Mouse (Mus musculus): ENCODE results near the gene Tspyl1.

Tspyl1 gene

DNA sequence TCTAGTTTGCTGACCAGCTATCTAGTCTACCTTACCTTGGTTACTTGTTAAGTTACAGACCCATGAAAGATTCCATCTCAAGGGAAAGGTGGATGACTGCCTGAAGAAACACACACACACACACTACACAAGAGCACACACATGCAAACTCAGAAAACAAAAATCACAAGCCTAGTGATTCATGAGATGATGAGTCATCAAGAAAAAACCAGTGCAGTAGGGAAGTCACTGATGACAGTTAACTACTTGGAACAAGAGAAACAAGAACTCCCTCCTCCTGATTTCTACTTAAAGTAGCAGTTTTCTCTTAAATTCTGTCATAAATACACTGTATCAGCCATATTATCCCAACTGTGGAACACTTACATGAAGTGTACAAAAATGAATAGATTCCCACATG lies 25.1 kb downstream of the Tspyl1 start:
- DNase-seq: no peak

DNA sequence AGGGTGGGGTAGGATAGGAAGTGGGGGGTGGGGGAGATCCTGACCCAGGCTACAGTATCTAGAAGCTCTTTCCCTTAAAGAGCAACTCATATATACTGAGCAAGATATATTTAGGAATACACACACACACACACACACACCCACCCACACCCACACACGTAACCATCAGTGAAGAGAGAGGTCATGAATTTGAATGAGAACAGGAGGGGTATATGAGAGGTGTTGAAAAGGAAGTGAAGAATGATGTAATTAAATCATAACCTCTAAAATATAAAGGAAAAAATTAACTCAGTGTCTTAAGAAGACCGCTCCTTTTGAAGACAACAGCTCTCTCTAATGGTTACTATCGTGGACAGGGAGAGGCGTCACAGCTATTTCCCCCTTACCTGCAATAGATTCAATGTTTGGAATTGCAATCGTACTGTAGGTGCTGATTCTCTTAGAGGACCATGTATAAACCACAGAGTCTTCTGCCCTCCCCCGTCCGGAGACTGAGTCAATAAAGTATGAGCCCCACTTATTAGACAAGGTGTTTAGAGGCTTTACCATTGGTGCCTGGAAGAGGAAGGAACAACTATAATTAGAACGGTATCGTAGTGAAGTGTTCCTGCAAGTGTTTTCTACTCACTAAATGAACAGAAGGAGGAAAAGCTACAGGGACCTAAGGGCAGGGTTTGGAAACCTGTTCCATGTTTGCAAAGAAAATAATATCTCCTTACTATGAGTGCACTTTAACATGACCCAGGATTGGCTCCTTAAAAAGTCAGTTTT lies 28.1 kb downstream of the Tspyl1 start:
- DNase-seq: no peak

DNA sequence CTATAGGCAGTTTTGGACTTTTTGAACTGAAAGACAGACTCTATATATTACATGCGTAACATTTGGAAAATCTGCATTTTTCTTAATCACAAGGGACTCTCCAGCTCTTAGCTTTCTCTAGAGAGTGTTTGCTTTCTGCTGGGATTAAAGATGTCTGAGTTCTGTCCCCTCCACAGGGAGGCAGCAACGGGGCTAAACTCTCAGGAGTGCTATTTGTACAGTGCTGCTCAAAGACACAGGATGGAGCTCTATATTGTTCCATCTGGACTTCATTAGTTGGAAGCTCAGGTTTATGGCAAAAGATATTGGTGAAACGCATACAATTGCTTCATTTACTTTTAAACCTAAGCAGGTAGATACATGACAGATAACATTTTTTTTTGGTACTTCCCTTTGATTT lies 30.5 kb downstream of the Tspyl1 start:
- peak in 1 of 2 experiments; percentile 20 for DNase-seq

DNA sequence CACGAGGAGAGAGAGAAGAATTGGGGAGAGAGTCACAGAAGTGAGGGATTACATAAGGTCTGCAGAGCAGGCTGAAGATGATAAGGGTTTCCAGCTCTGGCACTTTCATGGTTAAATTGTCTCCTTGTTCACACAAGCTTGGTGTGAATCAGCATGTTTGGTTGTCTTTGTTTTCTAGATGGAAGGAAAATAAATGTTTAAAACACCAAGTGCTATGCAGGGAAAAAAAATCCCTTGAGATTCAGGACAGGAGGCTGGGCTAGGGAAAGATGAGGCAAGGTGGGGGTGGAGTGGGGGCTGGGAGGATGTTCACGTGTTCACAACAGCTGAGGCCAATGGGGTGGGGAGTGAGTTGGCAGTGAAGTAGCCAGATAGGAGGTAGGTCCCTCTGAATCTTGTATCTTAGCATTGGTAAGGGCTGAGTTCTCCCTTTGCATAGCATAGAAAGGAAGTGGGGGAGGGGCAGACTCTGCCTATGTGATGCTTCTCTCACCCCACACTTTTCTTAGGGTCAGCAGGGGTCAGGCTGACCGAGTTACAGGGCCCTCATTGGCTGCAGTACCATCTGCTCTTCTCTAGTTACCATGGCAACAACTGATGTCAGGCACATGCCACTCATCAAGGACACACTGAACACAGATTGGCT lies 34.7 kb downstream of the Tspyl1 start:
- DNase-seq: peak; percentile 91 to 95

DNA sequence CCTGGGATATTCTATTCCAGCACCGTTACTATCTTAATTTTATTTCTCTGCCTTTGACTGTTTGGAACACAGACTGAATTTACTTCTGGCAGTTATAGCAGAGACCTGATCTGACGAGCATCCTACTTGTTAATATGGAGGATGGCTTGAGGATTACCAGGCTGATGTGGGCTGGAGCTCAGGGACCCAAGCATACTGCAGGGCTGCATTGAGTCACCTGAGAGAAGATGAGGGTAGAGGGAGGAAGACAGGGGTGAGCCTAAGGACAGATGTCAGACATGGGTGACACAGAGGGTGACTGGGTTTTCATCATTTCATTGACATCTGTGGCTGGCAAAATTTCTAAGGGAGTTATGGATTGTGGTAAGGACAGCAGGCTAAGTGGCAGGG lies 35.2 kb downstream of the Tspyl1 start:
- DNase-seq: no peak

DNA sequence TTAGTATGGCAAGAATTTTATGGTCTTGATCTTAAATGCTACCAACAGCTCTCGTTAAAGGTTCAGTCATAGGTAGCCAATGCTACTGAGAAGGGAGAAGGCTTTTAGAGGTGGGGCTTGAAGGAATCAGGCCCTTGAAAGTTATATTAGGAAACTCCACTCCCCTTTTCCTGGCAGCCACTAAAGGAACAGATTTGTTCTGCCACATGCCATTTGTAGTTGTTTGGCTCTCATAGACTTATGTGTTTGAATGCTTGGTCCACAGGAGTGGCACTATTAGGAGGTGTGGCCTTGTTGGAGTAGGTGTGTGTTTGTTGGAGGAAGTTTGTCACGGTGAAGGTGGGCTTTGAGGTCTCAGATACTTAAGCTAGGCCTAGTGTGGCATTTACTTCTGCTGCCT lies 38.8 kb downstream of the Tspyl1 start:
- no peak for DNase-seq

DNA sequence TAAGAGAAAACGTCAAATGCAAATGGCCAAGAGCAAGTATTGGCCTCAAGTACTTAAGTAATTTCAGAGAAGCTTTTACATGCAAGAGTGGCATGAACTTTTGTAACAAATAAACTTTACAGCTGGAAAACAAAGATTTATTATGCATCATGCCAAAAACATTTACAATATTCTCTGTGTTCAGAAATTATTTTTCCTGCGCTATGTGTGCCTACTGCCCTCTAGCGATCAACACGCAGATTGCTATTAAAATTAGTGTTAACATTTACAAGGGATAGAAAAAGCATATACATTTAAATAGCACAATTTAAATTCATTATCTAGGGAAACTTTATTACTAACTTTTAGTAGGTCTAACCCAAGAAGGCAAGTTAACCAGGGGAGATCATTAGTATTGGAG lies 44.7 kb downstream of the Tspyl1 start:
- DNase-seq: peak; percentile 24 to 36

DNA sequence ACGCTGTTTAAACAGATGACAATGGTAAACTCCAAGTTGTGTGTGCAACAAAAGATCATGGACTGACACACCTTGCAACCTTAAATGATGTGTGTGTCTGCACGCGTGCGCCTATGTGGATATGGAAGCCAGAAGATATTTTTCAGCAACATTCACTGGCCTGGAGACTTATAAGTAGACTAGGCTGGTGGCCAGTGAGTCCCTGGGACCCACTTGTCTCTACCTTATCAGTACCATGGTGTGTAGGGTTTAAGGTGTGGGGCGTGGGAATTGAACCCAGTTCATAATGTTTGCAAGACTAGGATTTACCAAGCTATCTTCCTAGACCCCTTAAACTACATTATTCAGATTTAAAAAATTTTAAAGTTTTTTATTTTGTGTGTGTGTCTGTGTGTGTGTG lies 45.2 kb downstream of the Tspyl1 start:
- no peak for DNase-seq

DNA sequence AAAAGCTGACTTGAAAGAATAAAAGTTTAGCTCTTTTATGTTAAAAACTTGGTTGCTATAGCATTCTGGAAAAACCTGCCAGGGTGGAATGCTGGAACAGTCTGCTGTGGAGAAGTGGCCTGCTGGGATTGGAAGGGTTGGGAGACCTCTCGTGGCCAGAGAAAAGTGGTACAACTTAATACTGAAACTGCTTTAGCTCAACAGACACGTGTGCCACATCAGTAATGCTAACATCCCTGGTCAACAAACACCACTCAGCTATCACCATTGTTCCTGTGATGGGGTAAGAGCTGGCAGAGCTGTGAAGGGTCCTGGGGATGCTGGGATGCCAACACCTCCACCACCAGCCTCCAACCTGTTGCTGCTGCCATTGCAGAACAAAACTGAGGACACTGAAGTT lies 46.3 kb downstream of the Tspyl1 start:
- peak; percentile 72 for DNase-seq
